Mouse (Mus musculus) intestine, embryonic 14.5 days (tissue): Measurements from ENCODE around the gene Zfp526. TPM values are rescaled to one million over a fixed set of nuclear protein-coding genes. Genes with fewer than 3 reads are reported as not detected.

Experiments used
- ATAC-seq: fragments of 200-750 bp; cut with Nextera tagmentation; replicated peaks from 2 replicates; pipeline ENCODE4 v1.8.0; 2017; ENCODE audit warnings: low read depth, moderate number of reproducible peaks, moderate TSS enrichment, moderate library complexity; ENCODE audit not compliant: low FRiP score, low TSS enrichment
- DNase-seq: peaks from one replicate; pipeline ENCODE4 v3.0.0-alpha.2; 2018; ENCODE audit warnings: low spot score
- H3K27ac ChIP-seq: fragments of 300-500 bp; sonication (generic); 2 replicates; pipeline ENCODE4 v1.5.1; 2014; ENCODE audit warnings: low read depth, mild to moderate bottlenecking, control low read depth
- H3K27me3 ChIP-seq: fragments of 300-500 bp; sonication (generic); replicated peaks from 2 replicates; pipeline ENCODE4 v1.6.1; 2014; ENCODE audit warnings: low read length, control low read depth; ENCODE audit not compliant: control insufficient read depth, insufficient read depth
- H3K36me3 ChIP-seq: fragments of 300-500 bp; sonication (generic); 2 replicates; pipeline ENCODE4 v1.6.1; 2014; ENCODE audit warnings: low read length, control low read depth; ENCODE audit not compliant: control insufficient read depth, insufficient read depth
- H3K4me1 ChIP-seq: fragments of 300-500 bp; sonication (generic); replicated peaks from 2 replicates; pipeline ENCODE4 v1.6.1; 2014; ENCODE audit warnings: low read length, control low read depth, mixed read lengths; ENCODE audit not compliant: control insufficient read depth, insufficient read depth
- H3K4me2 ChIP-seq: fragments of 300-500 bp; sonication (generic); 2 replicates; pipeline ENCODE4 v1.6.1; 2014; ENCODE audit warnings: low read length
- H3K4me3 ChIP-seq: fragments of 300-500 bp; sonication (generic); 2 replicates; pipeline ENCODE4 v1.5.1; 2014; ENCODE audit warnings: low read depth, low read length, control low read depth, mixed read lengths
- H3K9ac ChIP-seq: fragments of 300-500 bp; sonication (generic); 2 replicates; pipeline ENCODE4 v1.6.1; 2014; ENCODE audit warnings: mild to moderate bottlenecking, low read length
- H3K9me3 ChIP-seq: fragments of 300-500 bp; sonication (generic); 2 replicates; pipeline ENCODE4 v1.6.1; 2016; ENCODE audit warnings: low read length, control low read depth; ENCODE audit not compliant: control insufficient read depth
- WGBS: fragments of 180-500 bp; shearing (Covaris S2); extraction: QIAGEN DNeasy Blood & Tissue Kit; methylation state at CpG from one replicate; pipeline ENCODE4 v1.1.7; 2014; 5-methylcytosine and 5-hydroxymethylcytosine counted together
- polyA plus RNA-seq: library from polyadenylated mRNA; unstranded; fragments of >200 nt; fragmentation: Nextera tagmentation; extraction: Ambion mirVana; gene quantifications from 2 replicates; pipeline ENCODE4 v1.2.1, GENCODE M21; 2014

The Zfp526 gene
- polyA plus RNA-seq, 1 experiment from 2014 or later = 4.2 TPM

GRCm38 (mm10) chr7:25203624-25204023 lies 17.6 kb upstream of the Zfp526 start:
- H3K36me3 ChIP-seq = peaks cover 21% of the 10 kb centered on the region; the same call in 1 of the 2 replicates
- no peaks in the 10 kb centered on the region for H3K27me3 ChIP-seq
- no peak overlapping the region for H3K27ac ChIP-seq
- no peaks in the 10 kb centered on the region for H3K4me1 ChIP-seq
- H3K4me2 ChIP-seq = no peak overlapping the region
- no peak overlapping the region for H3K4me3 ChIP-seq
- ATAC-seq = no peak
- 88% methylated on average over 20 of the region's 20 CpGs for WGBS
- H3K9me3 ChIP-seq = no peaks in the 10 kb centered on the region
- H3K9ac ChIP-seq = no peak overlapping the region
- DNase-seq = no peak

- H3K4me2 ChIP-seq = no peak overlapping the region
- DNase-seq = no peak
- ATAC-seq = no peak
- H3K9me3 ChIP-seq = no peaks in the 10 kb centered on the region
- no peak overlapping the region for H3K9ac ChIP-seq
- 83% methylated on average over 16 of the region's 16 CpGs for whole genome bisulfite sequencing
- no peaks in the 10 kb centered on the region for H3K27me3 ChIP-seq
- H3K27ac ChIP-seq = 0 out of 2 replicates have a peak overlapping the region, but pooled peaks have one; percentile 10
- H3K4me3 ChIP-seq = no peak overlapping the region
- no peaks in the 10 kb centered on the region for H3K4me1 ChIP-seq
- H3K36me3 ChIP-seq = peaks cover 25% of the 10 kb centered on the region
Measured at GRCm38 (mm10) chr7:25205355-25206093, 15.7 kb upstream of the Zfp526 start.

GRCm38 (mm10) chr7:25206094-25206830 lies 15.0 kb upstream of the Zfp526 start:
- no peak overlapping the region for H3K9ac ChIP-seq
- 85% methylated on average over 16 of the region's 16 CpGs for WGBS
- no peaks in the 10 kb centered on the region for H3K9me3 ChIP-seq
- H3K27me3 ChIP-seq = no peaks in the 10 kb centered on the region
- no peak overlapping the region for H3K4me2 ChIP-seq
- no peak for DNase-seq
- H3K36me3 ChIP-seq = peaks cover 29% of the 10 kb centered on the region
- no peak overlapping the region for H3K4me3 ChIP-seq
- no peak for ATAC-seq
- no peak overlapping the region for H3K27ac ChIP-seq
- H3K4me1 ChIP-seq = no peaks in the 10 kb centered on the region

- no peak overlapping the region for H3K9ac ChIP-seq
- no peaks in the 10 kb centered on the region for H3K4me1 ChIP-seq
- H3K27ac ChIP-seq = no peak overlapping the region
- no peaks in the 10 kb centered on the region for H3K27me3 ChIP-seq
- no peaks in the 10 kb centered on the region for H3K9me3 ChIP-seq
- peaks cover 11% of the 10 kb centered on the region for H3K36me3 ChIP-seq
- DNase-seq (no peak), ATAC-seq (peak; percentile 51)
- H3K4me2 ChIP-seq = no peak overlapping the region
- 54% methylated on average over 3 of the region's 3 CpGs for WGBS
- H3K4me3 ChIP-seq = no peak overlapping the region
Measured at GRCm38 (mm10) chr7:25209161-25209622, 12.0 kb upstream of the Zfp526 start.

- DNase-seq = no peak
- no peaks in the 10 kb centered on the region for H3K4me1 ChIP-seq
- no peaks in the 10 kb centered on the region for H3K9me3 ChIP-seq
- H3K27ac ChIP-seq = no peak overlapping the region
- no peaks in the 10 kb centered on the region for H3K27me3 ChIP-seq
- no peak overlapping the region for H3K9ac ChIP-seq
- no peak overlapping the region for H3K4me2 ChIP-seq
- WGBS = 84% methylated on average over 4 of the region's 4 CpGs
- H3K36me3 ChIP-seq = peaks cover 16% of the 10 kb centered on the region
- no peak for ATAC-seq
- no peak overlapping the region for H3K4me3 ChIP-seq
Measured at GRCm38 (mm10) chr7:25210482-25210881, 10.7 kb upstream of the Zfp526 start.

- peaks cover 4% of the 10 kb centered on the region; the same call in 1 of the 2 replicates for H3K4me1 ChIP-seq
- H3K27me3 ChIP-seq = no peaks in the 10 kb centered on the region
- H3K4me3 ChIP-seq = no peak overlapping the region
- no peak overlapping the region for H3K4me2 ChIP-seq
- DNase-seq (no peak), ATAC-seq (no peak)
- no peaks in the 10 kb centered on the region for H3K9me3 ChIP-seq
- WGBS = 68% methylated on average over 3 of the region's 3 CpGs
- H3K36me3 ChIP-seq = peaks cover 12% of the 10 kb centered on the region
- no peak overlapping the region for H3K9ac ChIP-seq
- H3K27ac ChIP-seq = no peak overlapping the region
Measured at GRCm38 (mm10) chr7:25213099-25213498, 8.1 kb upstream of the Zfp526 start.

- Histone ChIP-seq H3K9me3 (no peaks in the 10 kb centered on the region), H3K36me3 (peaks cover 12% of the 10 kb centered on the region), H3K27me3 (no peaks in the 10 kb centered on the region), H3K4me2 (no peak overlapping the region), H3K4me3 (no peak overlapping the region), H3K9ac (no peak overlapping the region), H3K27ac (no peak overlapping the region), H3K4me1 (peaks cover 8% of the 10 kb centered on the region; the same call in 1 of the 2 replicates)
- ATAC-seq (no peak), DNase-seq (no peak)
- WGBS = 87% methylated on average over 2 of the region's 2 CpGs
Measured at GRCm38 (mm10) chr7:25214172-25214571, 7.1 kb upstream of the Zfp526 start.

GRCm38 (mm10) chr7:25217653-25218395 lies 3.4 kb upstream of the Zfp526 start:
- Histone ChIP-seq H3K27me3 (no peaks in the 10 kb centered on the region), H3K36me3 (peaks cover 5% of the 10 kb centered on the region; the same call in 1 of the 2 replicates), H3K9me3 (no peaks in the 10 kb centered on the region), H3K4me2 (peak overlapping the region; percentile 83), H3K4me1 (peaks cover 28% of the 10 kb centered on the region), H3K9ac (no peak overlapping the region), H3K27ac (no peak overlapping the region), H3K4me3 (peak overlapping the region; percentile 4; the same call in 1 of the 2 replicates)
- ATAC-seq (no peak), DNase-seq (no peak)
- 72% methylated on average over 12 of the region's 12 CpGs for WGBS
